Mouse (Mus musculus) olfactory bulb, adult 2 months (tissue): ENCODE results near the gene 1700001C19Rik.

Experiments used
- CTCF ChIP-seq: fragments of 200-500 bp; IDR thresholded peaks from 2 replicates; pipeline ENCODE4 v1.5.1; 2012; ENCODE audit warnings: low read depth, mild to moderate bottlenecking, low read length, moderate library complexity; ENCODE audit not compliant: insufficient read depth
- POLR2A ChIP-seq: fragments of 200-500 bp; IDR thresholded peaks from 2 replicates; pipeline ENCODE4 v1.6.1; 2012; ENCODE audit warnings: mild to moderate bottlenecking, low read depth, low read length, moderate library complexity; ENCODE audit not compliant: insufficient read depth

DNA sequence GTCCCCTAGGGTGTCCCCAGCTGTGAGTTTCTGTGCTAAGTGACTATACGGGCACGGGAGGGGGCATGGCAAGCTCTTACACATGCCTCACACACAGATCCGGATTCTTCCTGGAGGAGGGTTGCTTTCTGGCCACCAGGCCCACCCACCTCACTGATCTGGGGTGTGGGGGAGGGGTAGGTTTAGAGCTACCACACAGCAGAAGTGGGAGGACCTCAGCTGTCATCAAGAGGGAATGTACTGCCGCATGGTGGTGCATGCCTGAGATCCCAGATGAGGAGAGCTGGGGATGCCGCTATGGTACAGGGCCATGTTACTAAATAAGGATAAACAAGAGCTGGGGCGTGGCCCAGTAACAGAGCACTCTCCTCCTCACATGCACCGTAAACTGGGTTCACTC is 13.1 kb upstream of the 1700001C19Rik start:
- TF ChIP-seq POLR2A (no peak), CTCF (no peak)
